ENCODE assay signal across 17 mouse cellular contexts in genomic region chr1:36647631-36648030, GRCm38 (mm10). TPM values are rescaled to one million over a fixed set of nuclear protein-coding genes. Genes with fewer than 3 reads are reported as not detected.
A peak's percentile ranks its signal among the peaks of the same experiment; 100 is the strongest.
DNase-seq lines count a peak whose midpoint lies in the region; ATAC-seq lines count a peak whose summit lies in the region.
"Had no signal": no experiment of that assay in that cellular context is flagged by ENCODE, and none has a peak within 500 bp of the region (broad histone marks: within the 10 kb centered on the region; RNA-seq: fewer than 3 reads in every experiment).

No protein-coding gene starts in this region.

- H3K36me3 ChIP-seq in intestine, embryonic 14.5 days (ENCODE audit: control insufficient read depth, insufficient read depth, low read length): no peaks in the 10 kb centered on the region
- H3K36me3 ChIP-seq: forebrain, embryonic 15.5 days; liver, embryonic 13.5 days had no signal

- no peaks in the 10 kb centered on the region for H3K9me3 ChIP-seq in intestine, embryonic 14.5 days (ENCODE audit: control insufficient read depth, low read length)
- H3K9me3 ChIP-seq: forebrain, embryonic 15.5 days; liver, embryonic 13.5 days had no signal

- intact Hi-C loops in left cerebral cortex, postnatal 36 days (cut with DNase I): no loop called here

- H3K4me2 ChIP-seq in intestine, embryonic 14.5 days (ENCODE audit: low read length): no peak overlapping the region
- H3K4me2 ChIP-seq: forebrain, embryonic 15.5 days; liver, embryonic 13.5 days had no signal

- no peak overlapping the region for H3K9ac ChIP-seq in intestine, embryonic 14.5 days (ENCODE audit: low read length)
- H3K9ac ChIP-seq: forebrain, embryonic 15.5 days; liver, embryonic 13.5 days had no signal

- peak; percentile 71; the same call in 1 of the 2 replicates for ATAC-seq in intestine, embryonic 14.5 days (replicated peaks; ENCODE audit: low FRiP score, low TSS enrichment, low read depth)
- ATAC-seq: forebrain, embryonic 15.5 days had no signal

- 53% methylated on average over 5 of the region's 5 CpGs for WGBS in intestine, embryonic 14.5 days

- no peaks in the 10 kb centered on the region; the same call in 1 of the 2 replicates for H3K4me1 ChIP-seq in intestine, embryonic 14.5 days (replicated peaks; ENCODE audit: control insufficient read depth, insufficient read depth, low read length)

- H3K27me3 ChIP-seq in intestine, embryonic 14.5 days (replicated peaks; ENCODE audit: control insufficient read depth, insufficient read depth, low read length): no peaks in the 10 kb centered on the region
- H3K27me3 ChIP-seq: forebrain, embryonic 15.5 days had no signal

- peak; percentile 40 to 65 for DNase-seq in cerebellum, postnatal 10 days
- DNase-seq in cerebellum, postnatal 4 days (ENCODE audit: low spot score in 2 of 2): no peak
- DNase-seq in kidney, postnatal 10 days: peak; percentile 45
- no peak for DNase-seq in kidney, adult 18-20 months
- DNase-seq in 3134 (ENCODE audit: extremely low read depth, insufficient read length, low spot score): peak; percentile 13
- DNase-seq in intestine, embryonic 14.5 days (ENCODE audit: low spot score): peak; percentile 68
- no peak for DNase-seq in left cerebral cortex, postnatal 36 days (ENCODE audit: low spot score in 2 of 2)
- no peak for DNase-seq in c-Kit-positive CD71-positive TER-119-positive erythroid progenitor cells, embryonic 14.5 days (ENCODE audit: low spot score)
- DNase-seq: B cell, adult 2 months; gastrocnemius, postnatal 25 days; liver, embryonic 13.5 days; right cerebral cortex, adult 18-20 months had no signal

- no peak overlapping the region for H3K4me3 ChIP-seq in intestine, embryonic 14.5 days (ENCODE audit: low read depth, low read length)
- H3K4me3 ChIP-seq: forebrain, embryonic 15.5 days; liver, embryonic 13.5 days had no signal

- no peak overlapping the region for H3K27ac ChIP-seq in intestine, embryonic 14.5 days (ENCODE audit: low read depth)
- H3K27ac ChIP-seq: forebrain, embryonic 15.5 days; liver, embryonic 13.5 days; macrophage had no signal

RNA-seq across cellular contexts. Expression of gene Fam178b, which starts 35.4 kb away (rescaled TPM):
- polyA plus RNA-seq in intestine, embryonic 14.5 days (2014; fragmentation: Nextera tagmentation; extraction: Ambion mirVana): 0.39 and 0.55 TPM in 2 replicates
- not detected for total RNA-seq in left cerebral cortex, postnatal 36 days (2021)
- total RNA-seq: hematopoietic stem cell, adult 5-6 weeks; layer of hippocampus, adult 18-20 months; neutrophil, adult 5-6 weeks had no signal
- polyA plus RNA-seq: forebrain, embryonic 15.5 days; macrophage had no signal

RNA-seq across cellular contexts. Expression of gene Cox5b, which starts 43.6 kb away (rescaled TPM):
- polyA plus RNA-seq in intestine, embryonic 14.5 days (2014; fragmentation: Nextera tagmentation; extraction: Ambion mirVana): 736 and 800 TPM in 2 replicates
- total RNA-seq in left cerebral cortex, postnatal 36 days (2021): 100 to 1,000 TPM; 579 to 668 TPM

Comparison
In these comparisons a context has a peak if more than half of its experiments do, and no peak if none do; other contexts are left out.
1. DNase-seq: peak in cerebellum, postnatal 10 days (2 of 2), kidney, postnatal 10 days (single experiment), 3134 (single experiment) and intestine, embryonic 14.5 days (single experiment); none in cerebellum, postnatal 4 days (0 of 2), kidney, adult 18-20 months (single experiment), left cerebral cortex, postnatal 36 days (0 of 2) and c-Kit-positive CD71-positive TER-119-positive erythroid progenitor cells, embryonic 14.5 days (single experiment).